22 mouse cellular contexts compared by ENCODE assay signal in the genomic region with DNA sequence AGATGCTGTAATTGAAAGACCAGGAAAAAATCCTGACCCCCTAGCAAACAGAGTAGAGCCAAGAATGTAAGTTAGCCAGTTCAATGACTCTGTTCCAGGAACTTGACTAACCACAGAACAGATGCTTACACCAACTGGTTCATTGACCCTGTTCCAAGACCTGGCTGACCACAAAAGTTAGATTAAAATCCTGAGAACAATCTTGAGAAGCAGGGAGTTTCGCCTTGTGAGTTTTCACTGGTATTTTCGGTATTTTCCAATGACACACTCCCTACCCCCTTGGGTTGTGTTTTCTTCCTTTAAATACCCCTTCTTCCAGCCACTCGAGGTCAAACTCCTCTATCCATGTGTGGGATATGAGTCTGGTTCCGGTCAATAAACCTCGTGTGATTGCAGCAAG. TPM values are rescaled to one million over a fixed set of nuclear protein-coding genes. Genes with fewer than 3 reads are reported as not detected.
DNase-seq lines count a peak whose midpoint lies in the region; ATAC-seq and TF ChIP-seq lines count a peak whose summit lies in the region.
"Had no signal": no experiment of that assay in that cellular context is flagged by ENCODE, and none has a peak within 500 bp of the region (broad histone marks: within the 10 kb centered on the region; RNA-seq: fewer than 3 reads in every experiment).

No protein-coding gene starts in this region.

- 0 out of 2 replicates have a peak overlapping the region, but pooled peaks have one; percentile 3 for H3K27ac ChIP-seq in embryonic facial prominence, embryonic 15.5 days (replicated peaks)
- H3K27ac ChIP-seq in intestine, postnatal 0 days (ENCODE audit: low read depth, low read length): no peak overlapping the region; the same call in 1 of the 2 replicates
- H3K27ac ChIP-seq: embryonic facial prominence, embryonic 12.5 days; hindbrain, embryonic 13.5 days; limb, embryonic 13.5 days; liver, embryonic 15.5 days; midbrain, embryonic 15.5 days; stomach, postnatal 0 days had no signal

- H3K9ac ChIP-seq in embryonic facial prominence, embryonic 15.5 days: no peak overlapping the region
- no peak overlapping the region for H3K9ac ChIP-seq in intestine, postnatal 0 days (ENCODE audit: low read depth, low read length)
- H3K9ac ChIP-seq: embryonic facial prominence, embryonic 12.5 days; heart, embryonic 12.5 days; hindbrain, embryonic 13.5 days; limb, embryonic 13.5 days; liver, embryonic 15.5 days; midbrain, embryonic 15.5 days had no signal

- no peaks in the 10 kb centered on the region for H3K36me3 ChIP-seq in embryonic facial prominence, embryonic 15.5 days
- H3K36me3 ChIP-seq in intestine, postnatal 0 days (ENCODE audit: control insufficient read depth, insufficient read depth): peaks cover 5% of the 10 kb centered on the region; the same call in 1 of the 2 replicates
- H3K36me3 ChIP-seq: liver, embryonic 15.5 days had no signal

- peak; percentile 7 for DNase-seq in kidney, adult 18-20 months
- no peak for DNase-seq in kidney, postnatal 25 days
- DNase-seq in 3134 (ENCODE audit: extremely low read depth, insufficient read length, low spot score) (peak; percentile 48), 416B (ENCODE audit: low read depth) (peak; percentile 65)
- DNase-seq: adrenal gland, adult 2 months; cerebellum, adult 8-10 months; heart, postnatal 14 days; lung, postnatal 10 days; retina, postnatal 1 day had no signal

- no peak for TF ChIP-seq CTCF in intestine, postnatal 0 days (IDR thresholded peaks at IDR 0.05; ENCODE audit: low read depth)

- no peak for ATAC-seq in embryonic facial prominence, embryonic 15.5 days (ENCODE audit: insufficient number of reproducible peaks, low FRiP score, low TSS enrichment, low read depth)
- no peak for ATAC-seq in megakaryocyte-erythroid progenitor cell, adult 5-6 weeks (replicated peaks; ENCODE audit: low FRiP score, low TSS enrichment, poor library complexity, severe bottlenecking)
- no peak for ATAC-seq in intestine, postnatal 0 days
- ATAC-seq: inflammation-experienced regulatory T-cells, adult 6 months; midbrain, embryonic 15.5 days had no signal

- 74% methylated on average over 5 of the region's 5 CpGs for WGBS in embryonic facial prominence, embryonic 15.5 days
- WGBS in intestine, postnatal 0 days: 90% methylated on average over 5 of the region's 5 CpGs

- no peaks in the 10 kb centered on the region for H3K27me3 ChIP-seq in embryonic facial prominence, embryonic 15.5 days
- no peaks in the 10 kb centered on the region for H3K27me3 ChIP-seq in intestine, postnatal 0 days (replicated peaks; ENCODE audit: control insufficient read depth, insufficient read depth, low read length)
- H3K27me3 ChIP-seq: embryonic facial prominence, embryonic 12.5 days; heart, embryonic 12.5 days; hindbrain, embryonic 13.5 days; limb, embryonic 13.5 days; liver, embryonic 15.5 days; megakaryocyte, embryonic 14.5 days; midbrain, embryonic 15.5 days had no signal

- no peak overlapping the region for H3K4me3 ChIP-seq in embryonic facial prominence, embryonic 15.5 days (replicated peaks)
- H3K4me3 ChIP-seq in intestine, postnatal 0 days (ENCODE audit: low read depth, low read length): no peak overlapping the region
- H3K4me3 ChIP-seq: embryonic facial prominence, embryonic 12.5 days; heart, embryonic 12.5 days; hindbrain, embryonic 13.5 days; limb, embryonic 13.5 days; liver, embryonic 15.5 days; megakaryocyte, embryonic 14.5 days; midbrain, embryonic 15.5 days had no signal

- H3K4me2 ChIP-seq in embryonic facial prominence, embryonic 15.5 days (replicated peaks): no peak overlapping the region
- H3K4me2 ChIP-seq in intestine, postnatal 0 days (replicated peaks; ENCODE audit: low read depth): no peak overlapping the region
- H3K4me2 ChIP-seq: embryonic facial prominence, embryonic 12.5 days; heart, embryonic 12.5 days; hindbrain, embryonic 13.5 days; limb, embryonic 13.5 days; liver, embryonic 15.5 days; midbrain, embryonic 15.5 days had no signal

- H3K4me1 ChIP-seq in embryonic facial prominence, embryonic 15.5 days: peaks cover 8% of the 10 kb centered on the region
- H3K4me1 ChIP-seq in intestine, postnatal 0 days (replicated peaks; ENCODE audit: control insufficient read depth, insufficient read depth, low read length): no peaks in the 10 kb centered on the region

- H3K9me3 ChIP-seq in embryonic facial prominence, embryonic 15.5 days (replicated peaks): no peaks in the 10 kb centered on the region
- no peaks in the 10 kb centered on the region for H3K9me3 ChIP-seq in intestine, postnatal 0 days (ENCODE audit: control insufficient read depth)
- H3K9me3 ChIP-seq: embryonic facial prominence, embryonic 12.5 days; hindbrain, embryonic 13.5 days; midbrain, embryonic 15.5 days had no signal

RNA-seq across cellular contexts. Expression of a gene that starts 2.2 kb away (rescaled TPM):
- polyA plus RNA-seq in embryonic facial prominence, embryonic 15.5 days (2015; fragmentation: Nextera tagmentation; extraction: Ambion mirVana): 17.9 and 19.4 TPM in 2 replicates
- 9.7 and 13.3 TPM in 2 replicates for total RNA-seq in megakaryocyte-erythroid progenitor cell, adult 5-6 weeks (2014; fragmentation: Nextera tagmentation)
- total RNA-seq in megakaryocyte-erythroid progenitor cell, adult 5-6 weeks (2017): 5.6 and 6.3 TPM in 2 replicates
- polyA plus RNA-seq in intestine, postnatal 0 days (2015; fragmentation: Nextera tagmentation; extraction: Ambion mirVana): 7.7 and 8.4 TPM in 2 replicates

RNA-seq across cellular contexts. Expression of a gene that starts 50.0 kb away (rescaled TPM):
- polyA plus RNA-seq in embryonic facial prominence, embryonic 15.5 days (2015; fragmentation: Nextera tagmentation; extraction: Ambion mirVana): 3.8 and 4.1 TPM in 2 replicates
- 6.2 and 6.3 TPM in 2 replicates for total RNA-seq in megakaryocyte-erythroid progenitor cell, adult 5-6 weeks (2014; fragmentation: Nextera tagmentation)
- total RNA-seq in megakaryocyte-erythroid progenitor cell, adult 5-6 weeks (2017): 6.7 and 13.7 TPM in 2 replicates
- 1.3 and 1.5 TPM in 2 replicates for polyA plus RNA-seq in intestine, postnatal 0 days (2015; fragmentation: Nextera tagmentation; extraction: Ambion mirVana)
- total RNA-seq: gastrocnemius, adult 18-20 months had no signal

Comparison
In these comparisons a context has a peak if more than half of its experiments do, and no peak if none do; other contexts are left out.
1. DNase-seq: peak in kidney, adult 18-20 months (single experiment), 3134 (single experiment) and 416B (single experiment); none in kidney, postnatal 25 days (0 of 2).